Mouse (Mus musculus): ENCODE data around the gene Rbms3.

GRCm38 (mm10) chr9:117368016-117368415 lies 261.7 kb downstream of the Rbms3 start:
- no peak for TF ChIP-seq HCFC1 (IDR thresholded peaks at IDR 0.05; ENCODE audit: borderline replicate concordance, insufficient read depth, low read length)
- TF ChIP-seq ZC3H11A (IDR thresholded peaks at IDR 0.05; ENCODE audit: borderline replicate concordance, low read depth, low read length) = no peak
- TF ChIP-seq CHD2 (IDR thresholded peaks at IDR 0.05; ENCODE audit: low read depth, low read length) = no peak

All from ES-E14 (cell line).